Mouse (Mus musculus): Measurements from ENCODE around the gene Sall2. TPM values are rescaled to one million over a fixed set of nuclear protein-coding genes. Genes with fewer than 3 reads are reported as not detected.
A peak's percentile ranks its signal among the peaks of the same experiment; 100 is the strongest.

Gene Sall2
- polyA plus RNA-seq, 1 experiment from 2014 or later = 16.0 TPM

GRCm38 (mm10) chr14:52295558-52296264 is 32.9 kb downstream of the Sall2 start:
- Histone ChIP-seq H3K27ac (replicated peaks) (no peak overlapping the region), H3K27me3 (no peaks in the 10 kb centered on the region), H3K9me3 (replicated peaks) (no peaks in the 10 kb centered on the region), H3K4me1 (no peaks in the 10 kb centered on the region), H3K4me3 (replicated peaks) (no peak overlapping the region), H3K9ac (no peak overlapping the region), H3K36me3 (peaks cover 80% of the 10 kb centered on the region), H3K4me2 (replicated peaks) (no peak overlapping the region)
- ATAC-seq (ENCODE audit: insufficient number of reproducible peaks, low FRiP score, low TSS enrichment, low read depth) = no peak; the same call in 1 of the 2 replicates
- 66% methylated on average over 6 of the region's 6 CpGs for WGBS

DNA sequence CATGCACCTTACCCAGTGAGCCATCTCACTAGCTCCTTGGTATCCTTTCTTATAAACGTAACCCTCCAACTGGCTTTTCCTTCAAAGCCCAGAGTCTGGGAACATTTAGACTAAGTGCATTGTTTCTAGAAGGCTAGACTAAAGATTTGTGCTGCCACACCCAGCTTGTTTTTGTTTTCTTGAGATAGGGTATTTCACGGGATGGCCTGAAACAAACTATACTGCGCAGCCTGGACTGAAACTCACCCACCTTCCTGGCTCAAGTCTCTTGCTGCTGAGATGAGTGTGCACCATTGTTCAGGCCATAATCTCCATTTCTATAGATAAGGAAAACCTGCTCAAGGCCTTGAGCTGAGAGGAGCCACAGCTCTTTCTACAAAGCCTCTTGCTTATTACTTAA is 44.4 kb downstream of the Sall2 start:
- Histone ChIP-seq H3K27ac (replicated peaks) (no peak overlapping the region), H3K4me2 (replicated peaks) (no peak overlapping the region), H3K4me1 (0 out of 2 replicates have a peak, but pooled peaks cover 4% of the 10 kb centered on the region), H3K36me3 (peaks cover 28% of the 10 kb centered on the region), H3K9me3 (replicated peaks) (no peaks in the 10 kb centered on the region), H3K27me3 (no peaks in the 10 kb centered on the region), H3K9ac (no peak overlapping the region), H3K4me3 (replicated peaks) (no peak overlapping the region)
- WGBS = 91% methylated on average over 3 of the region's 3 CpGs
- no peak for ATAC-seq (ENCODE audit: insufficient number of reproducible peaks, low FRiP score, low TSS enrichment, low read depth)

DNA sequence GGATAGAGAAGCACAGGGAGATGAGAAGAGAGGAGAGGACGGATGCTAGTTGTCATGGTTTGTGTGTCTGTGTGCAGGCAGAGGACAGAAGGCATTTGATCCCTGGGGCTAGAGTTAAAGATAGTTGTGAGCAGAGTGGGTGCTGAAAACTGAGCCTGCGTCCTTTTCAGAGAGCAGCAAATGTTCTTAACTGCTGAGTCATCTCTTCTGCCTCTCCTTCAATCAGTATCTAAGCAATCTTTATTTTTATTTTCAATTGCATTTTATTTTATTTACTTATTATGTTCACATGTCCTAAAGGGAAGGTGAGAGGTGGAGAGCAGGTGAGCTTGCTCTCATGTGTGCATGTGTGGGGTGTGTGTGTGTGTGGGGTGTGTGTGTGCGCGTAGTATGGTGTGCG is 44.9 kb downstream of the Sall2 start:
- Histone ChIP-seq H3K4me3 (replicated peaks) (no peak overlapping the region), H3K9ac (no peak overlapping the region), H3K9me3 (replicated peaks) (no peaks in the 10 kb centered on the region), H3K4me1 (0 out of 2 replicates have a peak, but pooled peaks cover 4% of the 10 kb centered on the region), H3K4me2 (replicated peaks) (no peak overlapping the region), H3K27ac (replicated peaks) (no peak overlapping the region), H3K27me3 (no peaks in the 10 kb centered on the region), H3K36me3 (peaks cover 24% of the 10 kb centered on the region)
- WGBS = 93% methylated on average over 5 of the region's 5 CpGs
- ATAC-seq (ENCODE audit: insufficient number of reproducible peaks, low FRiP score, low TSS enrichment, low read depth) = no peak

DNA sequence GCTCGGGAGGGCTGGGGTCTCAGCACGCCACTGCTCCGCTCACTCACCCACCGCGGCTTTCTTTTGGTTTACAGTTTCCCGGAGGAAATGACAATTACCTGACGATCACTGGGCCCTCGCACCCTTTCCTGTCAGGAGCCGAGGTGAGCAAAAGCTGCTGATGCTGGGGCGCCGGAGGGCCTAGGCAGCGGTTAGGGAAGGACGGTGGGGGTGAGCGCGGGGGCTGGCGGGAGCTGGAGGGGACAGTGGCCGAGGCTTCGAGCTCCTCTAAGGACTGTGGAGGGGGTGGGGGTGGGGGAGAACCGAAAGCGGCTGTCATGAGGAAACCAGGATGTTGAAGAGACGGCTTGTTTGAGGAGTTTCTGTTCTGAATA is 48.8 kb downstream of the Sall2 start:
- Histone ChIP-seq H3K4me3 (replicated peaks) (peak overlapping the region; percentile 92), H3K36me3 (peaks cover 2% of the 10 kb centered on the region; the same call in 1 of the 2 replicates), H3K9ac (peak overlapping the region; percentile 84), H3K27me3 (no peaks in the 10 kb centered on the region), H3K27ac (replicated peaks) (peak overlapping the region; percentile 74), H3K4me1 (peaks cover 8% of the 10 kb centered on the region), H3K9me3 (replicated peaks) (no peaks in the 10 kb centered on the region), H3K4me2 (replicated peaks) (peak overlapping the region; percentile 60)
- no peak for ATAC-seq (ENCODE audit: insufficient number of reproducible peaks, low FRiP score, low TSS enrichment, low read depth)
- WGBS = under 1% methylated on average over 21 of the region's 21 CpGs

DNA sequence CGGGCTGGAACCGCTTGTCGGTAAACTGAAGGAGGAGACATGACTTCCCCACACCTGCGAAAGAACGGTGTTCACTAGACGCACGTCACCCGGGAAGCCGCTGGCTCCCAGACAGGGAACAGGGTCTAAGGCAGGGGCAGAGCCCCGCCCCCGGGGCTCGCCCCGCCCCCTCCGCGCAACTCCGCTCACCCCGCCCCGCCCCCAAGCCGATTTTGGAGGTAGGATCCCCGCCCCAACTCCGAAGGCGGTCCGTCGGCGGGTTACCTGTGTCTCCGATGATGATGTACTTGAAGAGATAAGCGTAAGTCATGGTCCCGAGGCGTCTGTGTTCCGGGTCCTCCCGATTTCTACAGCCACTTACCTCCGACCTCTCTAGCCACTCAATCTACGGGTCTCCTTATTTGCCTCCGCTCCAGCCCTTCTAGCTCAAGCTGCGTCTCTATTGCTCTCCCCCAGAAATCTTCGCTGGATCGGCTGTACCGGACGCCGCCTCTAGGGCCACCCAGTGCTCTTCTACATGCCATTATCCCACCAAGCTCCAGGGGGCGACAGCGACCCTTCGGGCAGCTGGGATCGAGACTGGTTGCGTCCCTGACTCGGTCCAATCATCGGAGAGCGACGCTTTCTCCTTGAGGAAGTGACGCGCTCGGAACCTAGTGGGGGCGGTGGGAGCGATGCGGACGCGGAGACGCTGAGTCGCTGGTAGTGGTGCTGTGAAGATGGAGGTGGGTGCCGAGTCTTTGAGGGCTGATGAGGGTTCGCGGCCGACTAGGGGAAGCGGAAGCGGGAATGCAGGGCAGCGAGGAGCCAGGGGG is 49.4 kb downstream of the Sall2 start, which contains the start of the genes Tox4 and Rab2b:
TSS of gene Tox4 (plus strand) at position 215 of the 815 bp plus-strand sequence.
TSS of gene Rab2b (minus strand) at position 614 of the 815 bp plus-strand sequence.
- H3K9me3 ChIP-seq (replicated peaks) = no peaks in the 10 kb centered on the region
- ATAC-seq (ENCODE audit: insufficient number of reproducible peaks, low FRiP score, low TSS enrichment, low read depth) = peak; percentile 97
- peak within 1 kb of the TSS; percentile 64 for H3K4me2 ChIP-seq (replicated peaks)
- H3K27me3 ChIP-seq = no peaks in the 10 kb centered on the region
- peaks cover 8% of the 10 kb centered on the region for H3K4me1 ChIP-seq
- under 1% methylated on average over 65 of the region's 66 CpGs for WGBS
- H3K4me3 ChIP-seq (replicated peaks) = peak within 1 kb of the TSS; percentile 92
- H3K9ac ChIP-seq = peak within 1 kb of the TSS; percentile 84
- H3K36me3 ChIP-seq = peaks cover 8% of the 10 kb centered on the region
- peak within 1 kb of the TSS; percentile 74 for H3K27ac ChIP-seq (replicated peaks)

DNA sequence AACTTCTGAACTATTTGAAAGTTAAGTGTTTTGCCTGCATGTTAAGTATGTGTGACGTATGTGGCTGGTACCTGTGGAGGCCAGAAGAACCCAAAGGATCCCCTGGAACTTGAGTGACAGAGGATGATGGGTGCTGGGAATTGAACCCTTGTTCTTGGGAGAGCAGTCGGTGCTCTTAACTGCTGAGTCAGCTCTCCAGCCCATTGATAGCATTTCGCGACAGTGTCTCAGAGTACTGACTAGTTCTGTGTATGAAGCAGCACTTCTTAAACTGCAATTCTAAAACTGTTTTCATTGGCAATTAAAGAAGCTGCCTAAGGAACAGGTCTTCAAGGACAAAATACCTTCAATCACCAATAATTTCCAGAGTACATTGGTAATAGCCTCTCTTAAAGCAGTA is 51.4 kb downstream of the Sall2 start:
- no peaks in the 10 kb centered on the region for H3K9me3 ChIP-seq (replicated peaks)
- no peak for ATAC-seq (ENCODE audit: insufficient number of reproducible peaks, low FRiP score, low TSS enrichment, low read depth)
- H3K4me3 ChIP-seq (replicated peaks) = no peak overlapping the region
- peaks cover 8% of the 10 kb centered on the region for H3K4me1 ChIP-seq
- no peak overlapping the region for H3K4me2 ChIP-seq (replicated peaks)
- H3K27me3 ChIP-seq = no peaks in the 10 kb centered on the region
- no peak overlapping the region for H3K27ac ChIP-seq (replicated peaks)
- no peak overlapping the region for H3K9ac ChIP-seq
- WGBS = 89% methylated on average over 4 of the region's 4 CpGs
- peaks cover 9% of the 10 kb centered on the region for H3K36me3 ChIP-seq

- no peak overlapping the region for H3K4me3 ChIP-seq (replicated peaks)
These were observed 55.8 kb downstream of the Sall2 start for GRCm38 (mm10) chr14:52272781-52273180.

More at GRCm38 (mm10) chr14:52272781-52273180, 55.8 kb downstream of the Sall2 start:
- Histone ChIP-seq H3K27me3 (no peaks in the 10 kb centered on the region), H3K36me3 (peaks cover 13% of the 10 kb centered on the region), H3K4me1 (no peaks in the 10 kb centered on the region), H3K27ac (replicated peaks) (no peak overlapping the region), H3K9me3 (replicated peaks) (no peaks in the 10 kb centered on the region), H3K9ac (no peak overlapping the region), H3K4me2 (replicated peaks) (no peak overlapping the region)
- 69% methylated on average over 3 of the region's 3 CpGs for WGBS
- no peak for ATAC-seq (ENCODE audit: insufficient number of reproducible peaks, low FRiP score, low TSS enrichment, low read depth)

Other genes starting within 250 kb of the Sall2 start
- 549 and 552 TPM in 2 replicates for gene Hnrnpc, start 224.7 kb downstream of the Sall2 start, polyA plus RNA-seq (2015; fragmentation: Nextera tagmentation; extraction: Ambion mirVana)
- gene Rpgrip1, start 218.1 kb downstream of the Sall2 start, polyA plus RNA-seq (2015; fragmentation: Nextera tagmentation; extraction: Ambion mirVana) = 57.0 and 59.8 TPM in 2 replicates
- gene Supt16, start 131.3 kb downstream of the Sall2 start, polyA plus RNA-seq (2015; fragmentation: Nextera tagmentation; extraction: Ambion mirVana) = 46.1 and 50.6 TPM in 2 replicates
- 38.6 and 38.9 TPM in 2 replicates for gene Chd8, start 71.0 kb downstream of the Sall2 start, polyA plus RNA-seq (2015; fragmentation: Nextera tagmentation; extraction: Ambion mirVana)
- 42.8 and 43.2 TPM in 2 replicates for gene Tox4, start 49.6 kb downstream of the Sall2 start, polyA plus RNA-seq (2015; fragmentation: Nextera tagmentation; extraction: Ambion mirVana)
- 20.8 and 22.2 TPM in 2 replicates for gene Rab2b, start 49.2 kb downstream of the Sall2 start, polyA plus RNA-seq (2015; fragmentation: Nextera tagmentation; extraction: Ambion mirVana)
- 42.1 and 44.2 TPM in 2 replicates for gene Mettl3, start 23.6 kb downstream of the Sall2 start, polyA plus RNA-seq (2015; fragmentation: Nextera tagmentation; extraction: Ambion mirVana)
- 0.09 and 0.31 TPM in 2 replicates for gene Olfr1513, start 27.6 kb upstream of the Sall2 start, polyA plus RNA-seq (2015; fragmentation: Nextera tagmentation; extraction: Ambion mirVana)
- gene Olfr1512, start 50.4 kb upstream of the Sall2 start, polyA plus RNA-seq (2015; fragmentation: Nextera tagmentation; extraction: Ambion mirVana) = 0.17 and 0.25 TPM in 2 replicates
- 0.26 and 0.35 TPM in 2 replicates for gene Olfr1511, start 68.6 kb upstream of the Sall2 start, polyA plus RNA-seq (2015; fragmentation: Nextera tagmentation; extraction: Ambion mirVana)
- 0.26 and 0.65 TPM in 2 replicates for gene Olfr1510, start 85.6 kb upstream of the Sall2 start, polyA plus RNA-seq (2015; fragmentation: Nextera tagmentation; extraction: Ambion mirVana)
- gene Olfr1509, start 114.2 kb upstream of the Sall2 start, polyA plus RNA-seq (2015; fragmentation: Nextera tagmentation; extraction: Ambion mirVana) = not detected in 2 replicates
- 0.20 TPM in 1 of 2 replicates, not detected in the other for gene Olfr1508, start 138.7 kb upstream of the Sall2 start, polyA plus RNA-seq (2015; fragmentation: Nextera tagmentation; extraction: Ambion mirVana)
- not detected in 2 replicates for gene Olfr1507, start 167.0 kb upstream of the Sall2 start, polyA plus RNA-seq (2015; fragmentation: Nextera tagmentation; extraction: Ambion mirVana)

All from embryonic facial prominence, embryonic 15.5 days (tissue).